Mouse (Mus musculus): ENCODE data around the gene Tyw3. TPM values are rescaled to one million over a fixed set of nuclear protein-coding genes. Genes with fewer than 3 reads are reported as not detected.
A peak's percentile ranks its signal among the peaks of the same experiment; 100 is the strongest.

The Tyw3 gene
- polyA plus RNA-seq, 1 experiment from 2014 or later = 18.6 TPM

GRCm38 (mm10) chr3:154577895-154578294 lies 19.0 kb downstream of the Tyw3 start:
- 0 out of 2 replicates have a peak, but pooled peaks have one; percentile 49 for ATAC-seq (ENCODE audit: low FRiP score, low TSS enrichment)
- Histone ChIP-seq H3K4me2 (replicated peaks; ENCODE audit: low read depth, low read length) (no peak overlapping the region), H3K27me3 (ENCODE audit: control insufficient read depth, insufficient read depth, low read length) (no peaks in the 10 kb centered on the region; the same call in 1 of the 2 replicates), H3K27ac (ENCODE audit: low read depth, low read length) (no peak overlapping the region), H3K36me3 (ENCODE audit: control insufficient read depth, insufficient read depth, low read length) (peaks cover 12% of the 10 kb centered on the region), H3K4me1 (ENCODE audit: control insufficient read depth, insufficient read depth, low read length) (no peaks in the 10 kb centered on the region), H3K4me3 (ENCODE audit: low read length) (no peak overlapping the region), H3K9me3 (ENCODE audit: control insufficient read depth, low read length) (no peaks in the 10 kb centered on the region), H3K9ac (ENCODE audit: low read depth, low read length) (no peak overlapping the region)
- WGBS = 94% methylated on average over 8 of the region's 8 CpGs

- 63% methylated on average over 6 of the region's 6 CpGs for WGBS
- Histone ChIP-seq H3K27me3 (ENCODE audit: control insufficient read depth, insufficient read depth, low read length) (peaks cover 11% of the 10 kb centered on the region), H3K36me3 (ENCODE audit: control insufficient read depth, insufficient read depth, low read length) (no peaks in the 10 kb centered on the region; the same call in 1 of the 2 replicates), H3K9me3 (ENCODE audit: control insufficient read depth, low read length) (no peaks in the 10 kb centered on the region), H3K4me1 (ENCODE audit: control insufficient read depth, insufficient read depth, low read length) (no peaks in the 10 kb centered on the region), H3K9ac (ENCODE audit: low read depth, low read length) (no peak overlapping the region), H3K4me3 (ENCODE audit: low read length) (no peak overlapping the region), H3K4me2 (replicated peaks; ENCODE audit: low read depth, low read length) (no peak overlapping the region), H3K27ac (ENCODE audit: low read depth, low read length) (no peak overlapping the region)
- ATAC-seq (ENCODE audit: low FRiP score, low TSS enrichment) = no peak
Measured at GRCm38 (mm10) chr3:154573666-154574065, 23.2 kb downstream of the Tyw3 start.

GRCm38 (mm10) chr3:154572341-154572972 lies 24.4 kb downstream of the Tyw3 start:
- no peak overlapping the region for H3K4me2 ChIP-seq (replicated peaks; ENCODE audit: low read depth, low read length)
- H3K4me3 ChIP-seq (ENCODE audit: low read length) = no peak overlapping the region
- no peak overlapping the region for H3K9ac ChIP-seq (ENCODE audit: low read depth, low read length)
- no peaks in the 10 kb centered on the region for H3K9me3 ChIP-seq (ENCODE audit: control insufficient read depth, low read length)
- no peaks in the 10 kb centered on the region for H3K4me1 ChIP-seq (ENCODE audit: control insufficient read depth, insufficient read depth, low read length)
- H3K27ac ChIP-seq (ENCODE audit: low read depth, low read length) = no peak overlapping the region
- 15% methylated on average over 12 of the region's 12 CpGs for WGBS
- ATAC-seq (ENCODE audit: low FRiP score, low TSS enrichment) = peak; percentile 92
- peaks cover 13% of the 10 kb centered on the region for H3K27me3 ChIP-seq (ENCODE audit: control insufficient read depth, insufficient read depth, low read length)
- no peaks in the 10 kb centered on the region for H3K36me3 ChIP-seq (ENCODE audit: control insufficient read depth, insufficient read depth, low read length)

GRCm38 (mm10) chr3:154570786-154571185 lies 26.1 kb downstream of the Tyw3 start:
- Histone ChIP-seq H3K27ac (ENCODE audit: low read depth, low read length) (no peak overlapping the region), H3K9me3 (ENCODE audit: control insufficient read depth, low read length) (no peaks in the 10 kb centered on the region), H3K4me3 (ENCODE audit: low read length) (no peak overlapping the region; the same call in 1 of the 2 replicates), H3K27me3 (ENCODE audit: control insufficient read depth, insufficient read depth, low read length) (peaks cover 13% of the 10 kb centered on the region), H3K4me1 (ENCODE audit: control insufficient read depth, insufficient read depth, low read length) (no peaks in the 10 kb centered on the region), H3K36me3 (ENCODE audit: control insufficient read depth, insufficient read depth, low read length) (no peaks in the 10 kb centered on the region), H3K9ac (ENCODE audit: low read depth, low read length) (no peak overlapping the region), H3K4me2 (replicated peaks; ENCODE audit: low read depth, low read length) (peak overlapping the region; percentile 32)
- ATAC-seq (ENCODE audit: low FRiP score, low TSS enrichment) = no peak
- 9% methylated on average over 12 of the region's 12 CpGs for WGBS

- H3K4me1 ChIP-seq (ENCODE audit: control insufficient read depth, insufficient read depth, low read length) = no peaks in the 10 kb centered on the region
- H3K36me3 ChIP-seq (ENCODE audit: control insufficient read depth, insufficient read depth, low read length) = no peaks in the 10 kb centered on the region
- no peak overlapping the region for H3K4me3 ChIP-seq (ENCODE audit: low read length)
- no peak overlapping the region for H3K4me2 ChIP-seq (replicated peaks; ENCODE audit: low read depth, low read length)
- no peak overlapping the region for H3K9ac ChIP-seq (ENCODE audit: low read depth, low read length)
- WGBS = 54% methylated on average over 14 of the region's 14 CpGs
- H3K9me3 ChIP-seq (ENCODE audit: control insufficient read depth, low read length) = no peaks in the 10 kb centered on the region
- H3K27me3 ChIP-seq (ENCODE audit: control insufficient read depth, insufficient read depth, low read length) = peaks cover 13% of the 10 kb centered on the region
- H3K27ac ChIP-seq (ENCODE audit: low read depth, low read length) = no peak overlapping the region
- no peak for ATAC-seq (ENCODE audit: low FRiP score, low TSS enrichment)
Measured at GRCm38 (mm10) chr3:154570029-154570575, 26.8 kb downstream of the Tyw3 start.

- H3K27me3 ChIP-seq (ENCODE audit: control insufficient read depth, insufficient read depth, low read length) = peaks cover 13% of the 10 kb centered on the region
- no peaks in the 10 kb centered on the region for H3K4me1 ChIP-seq (ENCODE audit: control insufficient read depth, insufficient read depth, low read length)
- no peak overlapping the region for H3K27ac ChIP-seq (ENCODE audit: low read depth, low read length)
- ATAC-seq (ENCODE audit: low FRiP score, low TSS enrichment) = no peak
- no peak overlapping the region for H3K4me3 ChIP-seq (ENCODE audit: low read length)
- no peaks in the 10 kb centered on the region for H3K36me3 ChIP-seq (ENCODE audit: control insufficient read depth, insufficient read depth, low read length)
- no peak overlapping the region for H3K9ac ChIP-seq (ENCODE audit: low read depth, low read length)
- WGBS = 56% methylated on average over 3 of the region's 3 CpGs
- H3K9me3 ChIP-seq (ENCODE audit: control insufficient read depth, low read length) = no peaks in the 10 kb centered on the region
- no peak overlapping the region for H3K4me2 ChIP-seq (replicated peaks; ENCODE audit: low read depth, low read length)
Measured at GRCm38 (mm10) chr3:154565437-154565836, 31.5 kb downstream of the Tyw3 start.

GRCm38 (mm10) chr3:154562192-154562591 lies 34.7 kb downstream of the Tyw3 start:
- WGBS = 96% methylated on average over 3 of the region's 3 CpGs
- Histone ChIP-seq H3K4me2 (replicated peaks; ENCODE audit: low read depth, low read length) (no peak overlapping the region), H3K4me3 (ENCODE audit: low read length) (no peak overlapping the region), H3K4me1 (ENCODE audit: control insufficient read depth, insufficient read depth, low read length) (no peaks in the 10 kb centered on the region), H3K36me3 (ENCODE audit: control insufficient read depth, insufficient read depth, low read length) (no peaks in the 10 kb centered on the region), H3K9ac (ENCODE audit: low read depth, low read length) (no peak overlapping the region), H3K9me3 (ENCODE audit: control insufficient read depth, low read length) (no peaks in the 10 kb centered on the region), H3K27me3 (ENCODE audit: control insufficient read depth, insufficient read depth, low read length) (0 out of 2 replicates have a peak, but pooled peaks cover 2% of the 10 kb centered on the region), H3K27ac (ENCODE audit: low read depth, low read length) (no peak overlapping the region)
- no peak for ATAC-seq (ENCODE audit: low FRiP score, low TSS enrichment)

GRCm38 (mm10) chr3:154551035-154551411 lies 45.9 kb downstream of the Tyw3 start:
- ATAC-seq (ENCODE audit: low FRiP score, low TSS enrichment) = 0 out of 2 replicates have a peak, but pooled peaks have one; percentile 11
- WGBS = 28% methylated on average over 5 of the region's 5 CpGs

GRCm38 (mm10) chr3:154550326-154551034 lies 46.4 kb downstream of the Tyw3 start:
- Histone ChIP-seq H3K27ac (ENCODE audit: low read depth, low read length) (no peak overlapping the region), H3K9ac (ENCODE audit: low read depth, low read length) (no peak overlapping the region), H3K4me3 (ENCODE audit: low read length) (no peak overlapping the region), H3K4me2 (replicated peaks; ENCODE audit: low read depth, low read length) (no peak overlapping the region), H3K4me1 (ENCODE audit: control insufficient read depth, insufficient read depth, low read length) (peaks cover 9% of the 10 kb centered on the region; the same call in 1 of the 2 replicates), H3K9me3 (ENCODE audit: control insufficient read depth, low read length) (no peaks in the 10 kb centered on the region), H3K27me3 (ENCODE audit: control insufficient read depth, insufficient read depth, low read length) (0 out of 2 replicates have a peak, but pooled peaks cover 6% of the 10 kb centered on the region), H3K36me3 (ENCODE audit: control insufficient read depth, insufficient read depth, low read length) (no peaks in the 10 kb centered on the region)
- WGBS = 31% methylated on average over 17 of the region's 17 CpGs
- ATAC-seq (ENCODE audit: low FRiP score, low TSS enrichment) = no peak

More at GRCm38 (mm10) chr3:154551035-154551411, 45.9 kb downstream of the Tyw3 start:
- Histone ChIP-seq H3K4me1 (ENCODE audit: control insufficient read depth, insufficient read depth, low read length) (peaks cover 9% of the 10 kb centered on the region; the same call in 1 of the 2 replicates), H3K27ac (ENCODE audit: low read depth, low read length) (no peak overlapping the region), H3K36me3 (ENCODE audit: control insufficient read depth, insufficient read depth, low read length) (no peaks in the 10 kb centered on the region), H3K9ac (ENCODE audit: low read depth, low read length) (no peak overlapping the region), H3K27me3 (ENCODE audit: control insufficient read depth, insufficient read depth, low read length) (0 out of 2 replicates have a peak, but pooled peaks cover 6% of the 10 kb centered on the region), H3K9me3 (ENCODE audit: control insufficient read depth, low read length) (no peaks in the 10 kb centered on the region), H3K4me3 (ENCODE audit: low read length) (no peak overlapping the region), H3K4me2 (replicated peaks; ENCODE audit: low read depth, low read length) (no peak overlapping the region)
